Mouse (Mus musculus): ENCODE data around the gene Akap4. TPM values are rescaled to one million over a fixed set of nuclear protein-coding genes. Genes with fewer than 3 reads are reported as not detected.

Akap4 gene
- polyA plus RNA-seq, 1 experiment from 2014 or later, result not detected

DNA sequence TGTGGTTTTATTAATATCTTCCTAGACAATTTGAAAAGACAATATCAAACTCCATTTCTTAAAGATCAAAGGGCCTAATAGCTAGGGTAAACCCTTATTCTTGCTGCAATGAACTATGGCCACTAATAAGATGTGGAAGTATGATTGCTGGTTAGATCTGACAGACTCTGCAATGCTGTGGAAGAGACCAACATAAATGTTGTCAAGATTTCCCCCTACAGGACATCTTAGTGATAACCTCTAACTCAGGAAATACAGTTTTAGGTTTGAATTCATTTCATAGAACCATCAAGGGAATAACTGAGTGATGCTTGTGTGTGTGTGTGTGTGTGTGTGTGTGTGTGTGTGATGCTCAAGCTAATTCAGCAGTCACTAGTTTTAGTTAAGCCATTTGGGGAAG, 35.0 kb downstream of the Akap4 start:
- Histone ChIP-seq H3K4me3 (ENCODE audit: low read depth, low read length) (no peak overlapping the region), H3K9ac (ENCODE audit: low read depth, low read length) (no peak overlapping the region), H3K4me2 (ENCODE audit: low read length) (no peak overlapping the region), H3K27me3 (ENCODE audit: control insufficient read depth, insufficient read depth, low read depth, low read length) (no peaks in the 10 kb centered on the region), H3K4me1 (ENCODE audit: control insufficient read depth, insufficient read depth, low read length) (no peaks in the 10 kb centered on the region), H3K36me3 (ENCODE audit: control insufficient read depth, insufficient read depth, low read length) (no peaks in the 10 kb centered on the region), H3K27ac (ENCODE audit: low read length) (no peak overlapping the region), H3K9me3 (replicated peaks; ENCODE audit: control insufficient read depth, low read length, poor library complexity, severe bottlenecking) (no peaks in the 10 kb centered on the region)
- no peak for ATAC-seq

DNA sequence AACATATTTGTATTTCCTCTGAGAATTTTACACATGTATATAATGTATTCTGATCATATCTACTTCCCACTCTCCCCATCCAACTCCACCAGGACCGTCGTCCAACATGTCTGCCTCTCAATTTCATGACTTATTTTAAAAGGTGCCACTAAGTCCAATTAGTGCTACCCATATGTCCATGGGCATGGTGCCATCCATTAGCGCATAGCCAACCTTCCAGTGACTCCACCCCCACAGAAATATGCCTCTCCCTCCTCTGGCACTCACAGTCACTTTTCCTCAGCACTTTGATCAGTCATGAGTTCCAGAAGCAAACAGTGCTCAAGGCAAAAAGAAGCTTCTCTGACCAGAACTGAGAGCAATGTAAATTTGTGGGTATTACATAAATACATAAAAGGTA, 47.6 kb downstream of the Akap4 start:
- H3K4me2 ChIP-seq (ENCODE audit: low read length), result no peak overlapping the region
- no peak overlapping the region for H3K4me3 ChIP-seq (ENCODE audit: low read depth, low read length)
- WGBS, result 79% methylated on average over 3 of the region's 3 CpGs
- ATAC-seq, result no peak
- no peak overlapping the region for H3K9ac ChIP-seq (ENCODE audit: low read depth, low read length)
- H3K27me3 ChIP-seq (ENCODE audit: control insufficient read depth, insufficient read depth, low read depth, low read length), result no peaks in the 10 kb centered on the region
- H3K9me3 ChIP-seq (replicated peaks; ENCODE audit: control insufficient read depth, low read length, poor library complexity, severe bottlenecking), result no peaks in the 10 kb centered on the region
- H3K4me1 ChIP-seq (ENCODE audit: control insufficient read depth, insufficient read depth, low read length), result no peaks in the 10 kb centered on the region
- no peaks in the 10 kb centered on the region for H3K36me3 ChIP-seq (ENCODE audit: control insufficient read depth, insufficient read depth, low read length)
- no peak overlapping the region for H3K27ac ChIP-seq (ENCODE audit: low read length)

DNA sequence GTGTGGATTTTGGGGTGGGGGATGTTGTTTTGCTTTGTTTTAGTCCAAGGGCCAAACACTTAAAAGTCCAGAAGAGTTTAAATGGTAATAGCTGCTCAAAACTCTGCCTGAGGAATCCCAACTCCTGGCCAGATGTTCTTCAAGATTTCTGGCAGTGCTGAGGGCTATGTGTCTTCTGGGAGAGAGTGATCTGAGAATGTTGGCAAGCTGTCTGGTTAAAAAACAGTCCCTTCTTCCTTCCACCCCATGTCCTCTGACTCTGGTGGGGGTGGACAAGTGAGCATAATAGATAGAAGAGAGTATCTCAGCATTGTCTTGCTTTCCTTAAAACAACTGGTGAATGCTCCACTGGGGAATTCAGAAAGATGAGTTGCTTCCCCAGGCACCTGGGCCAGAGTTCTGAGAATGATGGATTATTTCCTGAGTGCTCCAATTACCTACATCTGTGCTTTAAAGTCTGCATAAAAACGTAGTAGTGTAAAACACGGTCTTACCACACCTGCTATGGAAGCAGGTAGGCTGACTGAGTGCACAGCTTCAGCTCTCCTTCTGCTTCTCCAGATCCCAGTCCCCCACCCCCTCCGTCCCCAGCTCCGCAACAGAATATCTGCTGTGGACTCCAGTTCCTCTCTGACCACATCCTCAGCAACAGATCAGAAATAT, 54.4 kb downstream of the Akap4 start:
- H3K4me1 ChIP-seq (ENCODE audit: control insufficient read depth, insufficient read depth, low read length), result no peaks in the 10 kb centered on the region
- no peaks in the 10 kb centered on the region for H3K27me3 ChIP-seq (ENCODE audit: control insufficient read depth, insufficient read depth, low read depth, low read length)
- WGBS, result 71% methylated on average over 4 of the region's 4 CpGs

More for the DNA sequence above, 54.4 kb downstream of the Akap4 start:
- Histone ChIP-seq H3K4me3 (ENCODE audit: low read depth, low read length) (no peak overlapping the region), H3K27ac (ENCODE audit: low read length) (no peak overlapping the region), H3K9me3 (replicated peaks; ENCODE audit: control insufficient read depth, low read length, poor library complexity, severe bottlenecking) (no peaks in the 10 kb centered on the region), H3K4me2 (ENCODE audit: low read length) (no peak overlapping the region), H3K36me3 (ENCODE audit: control insufficient read depth, insufficient read depth, low read length) (no peaks in the 10 kb centered on the region), H3K9ac (ENCODE audit: low read depth, low read length) (no peak overlapping the region)
- ATAC-seq, result no peak

Other genes with a start within 250 kb of the Akap4 start
- not detected in 2 replicates for gene Ccnb3, start 25.9 kb upstream of the Akap4 start, polyA plus RNA-seq (2015; fragmentation: Nextera tagmentation; extraction: Ambion mirVana)